Mouse (Mus musculus) layer of hippocampus, adult 9-10 months (tissue): Measurements from ENCODE around the gene Arpc4.

Experiments
- DNase-seq: peaks from one replicate; pipeline ENCODE4 v3.0.0; 2022; ENCODE audit warnings: low spot score

Arpc4 gene

GRCm38 (mm10) chr6:113364518-113365135 is 13.3 kb upstream of the Arpc4 start:
- DNase-seq, result no peak

GRCm38 (mm10) chr6:113366639-113367038 is 11.3 kb upstream of the Arpc4 start:
- DNase-seq, result no peak

DNA sequence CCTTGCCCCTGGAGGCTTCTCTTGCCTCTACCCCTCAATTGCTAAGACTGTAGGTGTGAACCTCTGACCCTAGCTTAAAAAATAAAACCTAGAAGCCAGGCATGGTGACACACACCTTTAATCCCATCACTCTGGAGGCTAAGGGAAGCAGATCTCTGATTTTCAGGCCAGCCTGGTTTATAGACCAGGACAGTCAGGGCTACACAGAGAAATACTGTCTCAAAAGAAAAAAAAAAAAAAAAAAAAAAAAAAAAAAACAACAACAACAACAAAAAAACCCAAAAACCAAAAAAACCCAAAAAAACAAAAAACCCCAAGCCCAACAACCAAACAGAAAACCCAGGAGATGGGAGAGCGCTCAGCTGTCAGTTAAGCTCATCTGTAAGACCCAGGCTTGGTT is 10.3 kb upstream of the Arpc4 start:
- DNase-seq, result no peak

- no peak for DNase-seq
Measured at GRCm38 (mm10) chr6:113368124-113368523, 9.8 kb upstream of the Arpc4 start.

DNA sequence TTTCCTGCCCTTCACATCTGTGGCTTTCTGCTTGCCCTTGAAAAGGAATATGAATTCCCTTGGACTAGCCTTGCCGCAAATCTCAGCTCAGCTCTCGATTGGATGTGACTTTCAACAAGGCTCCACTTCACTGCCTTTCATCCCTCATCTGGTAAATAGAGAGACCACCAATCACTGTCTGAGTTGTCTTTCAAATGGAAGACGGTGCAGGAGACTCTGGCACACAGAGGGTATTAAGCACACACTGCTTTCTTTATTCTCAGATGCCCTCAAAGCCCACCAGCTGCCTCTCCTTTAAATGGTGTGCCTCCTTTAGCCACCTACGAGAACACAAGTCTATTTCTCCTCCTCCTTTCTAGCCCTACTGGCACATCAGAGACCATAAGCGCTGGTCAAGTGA is 9.3 kb upstream of the Arpc4 start:
- DNase-seq, result no peak

DNA sequence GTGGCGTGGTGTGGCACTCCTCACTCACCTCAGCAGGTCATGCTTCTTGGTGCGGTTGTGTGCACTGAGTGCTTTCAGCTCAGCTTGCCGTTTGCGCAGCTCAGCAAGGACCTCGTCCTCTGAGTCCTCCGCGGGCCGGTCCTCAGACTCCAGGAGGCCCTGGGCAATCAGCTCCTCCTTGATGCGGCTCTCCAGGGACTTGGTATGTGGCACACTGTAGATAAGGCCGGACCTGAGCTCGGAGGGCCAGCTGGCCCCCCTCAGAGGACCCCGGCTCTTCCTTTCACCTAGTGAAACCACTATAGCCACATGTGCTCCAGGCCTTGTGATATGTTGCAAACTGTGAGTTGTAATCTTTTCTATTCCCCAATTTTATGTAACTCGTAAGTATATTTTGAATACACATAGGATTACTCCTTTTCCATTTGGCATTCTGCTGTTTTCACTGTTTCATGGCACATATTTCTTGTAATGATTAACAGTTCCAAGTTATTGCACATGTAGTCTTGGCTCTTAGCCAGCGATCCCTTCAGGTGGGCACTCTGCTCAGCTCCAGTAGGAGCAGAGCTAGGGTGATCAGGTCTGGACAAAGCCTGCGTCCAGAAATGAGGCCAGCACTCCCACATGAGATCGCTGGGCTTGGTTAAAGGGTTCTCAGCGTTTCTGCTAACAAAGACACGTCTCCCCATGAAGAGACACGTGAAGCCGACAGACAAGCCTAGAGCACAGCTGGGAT is 7.6 kb upstream of the Arpc4 start:
- no peak for DNase-seq

DNA sequence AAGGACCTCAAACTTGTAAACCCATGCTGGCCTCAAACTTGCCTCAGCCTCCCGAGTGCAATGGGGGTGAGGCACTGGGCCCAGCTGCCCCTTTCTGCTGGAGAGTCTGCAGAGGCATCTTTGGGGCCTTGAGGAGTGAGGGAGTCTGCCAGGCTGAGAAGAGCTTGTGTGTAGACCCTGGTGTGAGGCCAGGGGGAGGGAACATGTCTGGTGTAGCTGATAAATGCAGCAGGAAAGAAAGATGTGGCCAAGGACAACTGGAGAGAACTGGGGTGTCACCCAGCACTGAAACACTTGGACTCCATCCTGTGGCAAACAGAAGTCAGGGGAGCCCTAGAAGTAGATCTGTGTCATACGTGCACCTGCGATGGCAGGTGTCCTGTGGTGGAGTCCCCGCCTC is 4.4 kb upstream of the Arpc4 start:
- DNase-seq, result no peak

DNA sequence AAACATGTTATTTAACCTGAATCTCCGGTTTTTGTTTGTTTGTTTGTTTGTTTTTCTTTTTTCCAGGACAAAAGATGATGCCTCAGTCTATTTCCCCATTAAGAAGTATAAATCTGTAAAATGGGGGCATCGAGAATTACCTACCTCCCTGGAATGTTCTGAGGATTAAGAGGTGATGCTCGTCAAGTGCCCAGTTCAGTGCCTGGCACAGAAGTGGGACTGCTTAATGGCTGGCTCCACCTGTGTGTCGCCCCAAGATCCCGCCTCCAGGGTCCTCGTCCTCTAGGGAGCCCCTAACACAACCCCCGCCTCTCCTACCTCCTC is 781 bp upstream of the Arpc4 start:
- DNase-seq, result no peak

- DNase-seq, result no peak
Measured at GRCm38 (mm10) chr6:113379246-113379645, 1.3 kb downstream of the Arpc4 start.

- DNase-seq, result no peak
Measured at GRCm38 (mm10) chr6:113380480-113380879, 2.6 kb downstream of the Arpc4 start.

GRCm38 (mm10) chr6:113384351-113384927 is 6.5 kb downstream of the Arpc4 start:
- DNase-seq, result no peak

DNA sequence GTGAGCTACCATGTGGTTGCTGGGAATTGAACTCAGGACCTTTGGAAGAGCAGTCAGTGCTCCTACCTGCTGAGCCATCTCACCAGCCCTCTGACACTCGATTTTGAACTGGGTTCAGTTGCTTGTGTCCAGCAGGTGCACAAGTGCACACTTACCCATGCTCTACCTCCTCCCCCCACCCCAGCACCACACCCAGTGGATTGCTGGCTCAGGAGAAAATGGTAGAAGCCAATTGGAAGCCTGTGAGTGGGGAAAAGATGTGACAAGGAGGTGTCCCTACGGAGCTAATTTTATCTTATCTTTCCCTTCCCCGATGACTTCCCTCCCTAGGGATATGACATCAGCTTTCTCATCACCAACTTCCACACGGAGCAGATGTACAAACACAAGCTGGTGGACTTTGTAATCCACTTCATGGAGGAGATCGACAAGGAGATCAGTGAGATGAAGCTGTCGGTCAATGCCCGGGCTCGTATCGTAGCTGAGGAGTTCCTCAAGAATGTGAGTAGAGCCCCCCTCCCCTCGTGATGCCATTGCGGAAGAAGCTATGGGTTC is 7.3 kb downstream of the Arpc4 start:
- DNase-seq, result no peak

DNA sequence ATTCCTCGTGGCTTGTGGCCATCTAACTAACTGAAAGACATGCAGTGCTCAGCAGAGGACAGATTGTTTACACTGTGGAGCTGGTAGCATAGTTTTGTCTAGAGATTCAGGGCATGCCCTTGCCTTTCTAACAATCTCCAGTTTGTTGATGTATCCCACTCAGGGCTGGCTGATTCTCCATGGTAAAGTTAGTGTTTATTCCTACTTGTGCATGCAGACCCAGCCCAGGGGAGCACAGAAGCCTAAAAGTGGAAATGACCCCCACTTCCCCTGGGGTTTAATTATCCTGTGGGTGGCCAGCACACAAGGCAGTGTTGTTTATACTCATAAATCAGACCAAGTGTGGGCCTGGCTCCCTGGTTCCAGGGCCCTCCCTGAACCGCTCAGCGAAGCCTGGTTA is 8.1 kb downstream of the Arpc4 start:
- no peak for DNase-seq

- DNase-seq, result no peak
Measured at GRCm38 (mm10) chr6:113388960-113389359, 11.0 kb downstream of the Arpc4 start, which contains the start of gene Ttll3. TSS of gene Ttll3 (plus strand) at chr6:113389260.

GRCm38 (mm10) chr6:113390715-113391114 is 12.8 kb downstream of the Arpc4 start:
- no peak for DNase-seq

- DNase-seq, result no peak
Measured at GRCm38 (mm10) chr6:113392015-113392386, 14.1 kb downstream of the Arpc4 start.

- DNase-seq, result no peak
Measured at GRCm38 (mm10) chr6:113392387-113393071, 14.6 kb downstream of the Arpc4 start.

GRCm38 (mm10) chr6:113393951-113394350 is 16.0 kb downstream of the Arpc4 start:
- no peak for DNase-seq

- no peak for DNase-seq
Measured at GRCm38 (mm10) chr6:113394811-113395210, 16.9 kb downstream of the Arpc4 start.

GRCm38 (mm10) chr6:113395501-113395900 is 17.6 kb downstream of the Arpc4 start:
- no peak for DNase-seq

- DNase-seq, result no peak
Measured at GRCm38 (mm10) chr6:113396270-113397030, 18.5 kb downstream of the Arpc4 start.

- DNase-seq, result no peak
Measured at GRCm38 (mm10) chr6:113402094-113402493, 24.2 kb downstream of the Arpc4 start.
